Mouse (Mus musculus) regulatory T cell (primary cell): ENCODE measurements around the gene Mt2.
"Not testable (repeated sequence)": the region's sequence is repeated elsewhere in the genome, so short reads cannot be mapped to it uniquely, and the experiment has no call there.

Experiments
- in situ Hi-C: fragments of 300-600 bp; cut with MboI, MseI; formaldehyde crosslinking; loops from one replicate; pipeline ENCODE4 v1.15.1; 2025; ENCODE audit warnings: high pct_unique_total_duplicates

Mt2 gene

GRCm38 (mm10) chr8:94172075-94172808 is at the start of gene Mt2:
Mt2 (plus strand) TSS chr8:94172664.
- in situ Hi-C loops, result no loop called here

- in situ Hi-C loops, result no loop called here
These were observed 49.6 kb upstream of the Mt2 start for GRCm38 (mm10) chr8:94122711-94123468.

GRCm38 (mm10) chr8:94127711-94128110 is 44.8 kb upstream of the Mt2 start:
- in situ Hi-C loops, result no loop called here

- in situ Hi-C loops, result no loop called here
These were observed 43.2 kb upstream of the Mt2 start for GRCm38 (mm10) chr8:94129133-94129789.

GRCm38 (mm10) chr8:94130126-94130525 is 42.3 kb upstream of the Mt2 start:
- in situ Hi-C loops, result no loop called here

- in situ Hi-C loops, result no loop called here
These were observed 40.4 kb upstream of the Mt2 start for GRCm38 (mm10) chr8:94132096-94132495.

- in situ Hi-C loops, result not testable (repeated sequence)
These were observed 37.9 kb upstream of the Mt2 start for GRCm38 (mm10) chr8:94134601-94135000.

- in situ Hi-C loops, result no loop called here
These were observed 36.9 kb upstream of the Mt2 start for GRCm38 (mm10) chr8:94135556-94135955.

GRCm38 (mm10) chr8:94136192-94136591 is 36.3 kb upstream of the Mt2 start:
- in situ Hi-C loops, result no loop called here

GRCm38 (mm10) chr8:94136933-94137332 is 35.5 kb upstream of the Mt2 start, which contains the start of gene Mt4:
Mt4 (plus strand) TSS chr8:94137197.
- in situ Hi-C loops, result no loop called here

GRCm38 (mm10) chr8:94140266-94140795 is 32.1 kb upstream of the Mt2 start:
- in situ Hi-C loops, result no loop called here

GRCm38 (mm10) chr8:94148236-94148635 is 24.2 kb upstream of the Mt2 start:
- in situ Hi-C loops, result no loop called here

- in situ Hi-C loops, result no loop called here
These were observed 21.5 kb upstream of the Mt2 start for GRCm38 (mm10) chr8:94150925-94151324.

- in situ Hi-C loops, result no loop called here
These were observed 19.8 kb upstream of the Mt2 start, which contains the start of gene Mt3 for GRCm38 (mm10) chr8:94152513-94153300. Mt3 (plus strand) TSS chr8:94152607.

- in situ Hi-C loops, result no loop called here
These were observed 19.0 kb upstream of the Mt2 start for GRCm38 (mm10) chr8:94153451-94153850.

GRCm38 (mm10) chr8:94154537-94154936 is 17.9 kb upstream of the Mt2 start:
- in situ Hi-C loops, result no loop called here

GRCm38 (mm10) chr8:94156092-94156491 is 16.4 kb upstream of the Mt2 start:
- in situ Hi-C loops, result no loop called here

- in situ Hi-C loops, result loop anchor here (5.0 kb wide), 1 partner anchor 37 kb away; no protein-coding TSS in a partner anchor
These were observed 6.7 kb upstream of the Mt2 start for GRCm38 (mm10) chr8:94165772-94166171.

- in situ Hi-C loops, result loop anchor here (5.0 kb wide), 1 partner anchor 35 kb away; no protein-coding TSS in a partner anchor
These were observed 5.2 kb upstream of the Mt2 start for GRCm38 (mm10) chr8:94167244-94167643.

- in situ Hi-C loops, result loop anchor here (5.0 kb wide), 1 partner anchor 33 kb away; no protein-coding TSS in a partner anchor
These were observed 2.9 kb upstream of the Mt2 start for GRCm38 (mm10) chr8:94169547-94169946.

- in situ Hi-C loops, result no loop called here
These were observed 1.1 kb upstream of the Mt2 start for GRCm38 (mm10) chr8:94171321-94171755.
